Mouse (Mus musculus) embryo, embryonic 10 days (tissue): ENCODE results near the gene Ppp5c.

Experiments
- DNase-seq: peaks from one replicate; pipeline ENCODE4 v3.0.0-alpha.2; 2015; ENCODE audit warnings: low spot score

Gene Ppp5c

GRCm38 (mm10) chr7:16982859-16983568 lies 44.7 kb downstream of the Ppp5c start, which contains the start of gene Gm42372:
Gene Gm42372 (plus strand): TSS chr7:16983086.
- peak; percentile 96 for DNase-seq

- DNase-seq, result peak; percentile 54
Measured at GRCm38 (mm10) chr7:16980348-16980747, 47.4 kb downstream of the Ppp5c start.

GRCm38 (mm10) chr7:16978593-16978992 lies 49.1 kb downstream of the Ppp5c start:
- no peak for DNase-seq

- no peak for DNase-seq
Measured at GRCm38 (mm10) chr7:16978173-16978572, 49.6 kb downstream of the Ppp5c start.

GRCm38 (mm10) chr7:16976298-16976697 lies 51.4 kb downstream of the Ppp5c start:
- no peak for DNase-seq

- DNase-seq, result no peak
Measured at GRCm38 (mm10) chr7:16974018-16974417, 53.7 kb downstream of the Ppp5c start.

GRCm38 (mm10) chr7:16971160-16971559 lies 56.6 kb downstream of the Ppp5c start:
- no peak for DNase-seq

- no peak for DNase-seq
Measured at GRCm38 (mm10) chr7:16968414-16968813, 59.3 kb downstream of the Ppp5c start.

GRCm38 (mm10) chr7:16961678-16962077 lies 66.0 kb downstream of the Ppp5c start:
- DNase-seq, result no peak

GRCm38 (mm10) chr7:16959539-16960187 lies 68.1 kb downstream of the Ppp5c start, which contains the start of gene Pnmal1:
Gene Pnmal1 (plus strand): TSS chr7:16959679.
- DNase-seq, result peak; percentile 96

- peak; percentile 45 for DNase-seq
Measured at GRCm38 (mm10) chr7:16956410-16957265, 71.1 kb downstream of the Ppp5c start.

- DNase-seq, result no peak
Measured at GRCm38 (mm10) chr7:16955712-16956111, 72.0 kb downstream of the Ppp5c start.
